9 mouse cellular contexts compared by ENCODE assay signal in the genomic region with DNA sequence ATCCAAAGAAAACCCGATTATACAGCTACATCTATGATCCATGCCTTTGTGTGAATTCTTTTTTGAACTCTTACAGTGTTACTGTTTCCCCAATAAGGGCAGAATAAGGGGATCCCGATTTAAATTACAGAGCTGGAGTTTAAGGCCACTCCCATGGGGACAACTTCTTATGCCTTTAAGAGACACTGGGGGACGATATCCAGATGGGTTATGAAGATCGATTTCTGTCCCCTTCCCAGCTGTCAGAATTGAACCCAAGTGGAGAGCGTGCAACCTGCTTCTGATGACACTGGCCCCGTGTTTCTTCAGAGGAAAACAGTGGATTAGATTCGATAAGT. TPM values are rescaled to one million over a fixed set of nuclear protein-coding genes. Genes with fewer than 3 reads are reported as not detected.
DNase-seq lines count a peak whose midpoint lies in the region; ATAC-seq and TF ChIP-seq lines count a peak whose summit lies in the region.
"Had no signal": no experiment of that assay in that cellular context is flagged by ENCODE, and none has a peak within 500 bp of the region (broad histone marks: within the 10 kb centered on the region; RNA-seq: fewer than 3 reads in every experiment).

No protein-coding gene starts in this region.

- peak overlapping the region; percentile 81 for H3K4me2 ChIP-seq in heart, embryonic 12.5 days

- no peaks in the 10 kb centered on the region for H3K36me3 ChIP-seq in heart, embryonic 12.5 days
- no peaks in the 10 kb centered on the region for H3K36me3 ChIP-seq in G1E (replicated peaks)
- H3K36me3 ChIP-seq in hindbrain, embryonic 10.5 days: no peaks in the 10 kb centered on the region

- H3K4me1 ChIP-seq in heart, embryonic 12.5 days (replicated peaks): peaks cover 12% of the 10 kb centered on the region
- H3K4me1 ChIP-seq in G1E (ENCODE audit: insufficient read depth, low read depth, low read length): peaks cover 35% of the 10 kb centered on the region
- peaks cover 8% of the 10 kb centered on the region for H3K4me1 ChIP-seq in hindbrain, embryonic 10.5 days (replicated peaks)

- H3K4me3 ChIP-seq in heart, embryonic 12.5 days: peak overlapping the region; percentile 78
- H3K4me3 ChIP-seq in G1E (ENCODE audit: low read depth, low read length): peak overlapping the region; percentile 83
- peak overlapping the region; percentile 64 for H3K4me3 ChIP-seq in hindbrain, embryonic 10.5 days

- no peak overlapping the region for H3K27ac ChIP-seq in heart, embryonic 12.5 days (ENCODE audit: poor library complexity, severe bottlenecking)
- peak overlapping the region; percentile 89 for H3K27ac ChIP-seq in hindbrain, embryonic 10.5 days

- DNase-seq in heart, adult 8-10 months (ENCODE audit: low spot score): no peak
- DNase-seq in G1E (ENCODE audit: low spot score): no peak
- DNase-seq in hindbrain, embryonic 10.5 days (ENCODE audit: low spot score): no peak
- DNase-seq in left cerebral cortex, adult 9 months (ENCODE audit: low spot score in 2 of 2): no peak
- DNase-seq in spleen, postnatal 14 days (ENCODE audit: low spot score in 2 of 2): no peak

- H3K9ac ChIP-seq in heart, embryonic 12.5 days: peak overlapping the region; percentile 67

- no peaks in the 10 kb centered on the region for H3K9me3 ChIP-seq in heart, embryonic 12.5 days (replicated peaks)
- H3K9me3 ChIP-seq in G1E (replicated peaks): no peaks in the 10 kb centered on the region
- no peaks in the 10 kb centered on the region for H3K9me3 ChIP-seq in hindbrain, embryonic 10.5 days

- H3K27me3 ChIP-seq in heart, embryonic 12.5 days (replicated peaks): no peaks in the 10 kb centered on the region
- no peaks in the 10 kb centered on the region for H3K27me3 ChIP-seq in G1E (ENCODE audit: insufficient read depth, low read length)
- no peaks in the 10 kb centered on the region for H3K27me3 ChIP-seq in hindbrain, embryonic 10.5 days (ENCODE audit: insufficient read depth, poor library complexity, severe bottlenecking)

- TF ChIP-seq CTCF in G1E (IDR thresholded peaks at IDR 0.05; ENCODE audit: low read depth, low read length): no peak

- no peak for ATAC-seq in heart, embryonic 12.5 days (ENCODE audit: insufficient number of reproducible peaks, low FRiP score)
- ATAC-seq in G1E (ENCODE audit: extremely low read depth, insufficient number of reproducible peaks, low FRiP score, poor library complexity, severe bottlenecking): 0 out of 2 replicates have a peak, but pooled peaks have one; percentile 4
- ATAC-seq in megakaryocyte progenitor cell, adult 5-6 weeks (replicated peaks; ENCODE audit: poor library complexity): peak; percentile 7; the same call in 1 of the 2 replicates
- no peak for ATAC-seq in cerebellum, adult (ENCODE audit: insufficient number of reproducible peaks, low FRiP score, low TSS enrichment)

- WGBS in heart, embryonic 12.5 days: 22% methylated on average over 7 of the region's 7 CpGs
- 26% methylated on average over 7 of the region's 7 CpGs for WGBS in hindbrain, embryonic 10.5 days

RNA-seq across cellular contexts. Expression of gene Slc9a6, which starts 0.3 kb away (rescaled TPM):
- polyA plus RNA-seq in heart, embryonic 12.5 days (2016; fragmentation: Nextera tagmentation; extraction: Ambion mirVana): 8.0 and 9.2 TPM in 2 replicates
- total RNA-seq in heart, adult 8-10 months (2022): 10 to 100 TPM; 23.4 to 28.6 (median 26.0) TPM
- 13.9 and 15.0 TPM in 2 replicates for total RNA-seq in G1E (2014; fragmentation: Nextera tagmentation)
- 9.0 and 10.5 TPM in 2 replicates for total RNA-seq in G1E (2017)
- 11.0 and 15.7 TPM in 2 replicates for polyA plus RNA-seq in G1E (2012)
- 13.3 and 15.6 TPM in 2 replicates for polyA plus RNA-seq in hindbrain, embryonic 10.5 days (2016; fragmentation: Nextera tagmentation; extraction: Ambion mirVana)
- total RNA-seq in megakaryocyte progenitor cell, adult 5-6 weeks (2015): 8.8 and 9.5 TPM in 2 replicates
- 6.2 and 7.0 TPM in 2 replicates for total RNA-seq in megakaryocyte progenitor cell, adult 5-6 weeks (2017)

RNA-seq across cellular contexts. Expression of gene Mmgt1, which starts 11.4 kb away (rescaled TPM):
- polyA plus RNA-seq in heart, embryonic 12.5 days (2016; fragmentation: Nextera tagmentation; extraction: Ambion mirVana): 30.5 and 30.9 TPM in 2 replicates
- 10 to 100 TPM; 28.5 to 33.9 (median 30.6) TPM for total RNA-seq in heart, adult 8-10 months (2022)
- total RNA-seq in G1E (2014; fragmentation: Nextera tagmentation) (24.4 and 26.4 TPM in 2 replicates), G1E (2017) (18.9 and 20.7 TPM in 2 replicates)
- polyA plus RNA-seq in G1E (2012): 0.36 and 0.78 TPM in 2 replicates
- 38.9 and 39.6 TPM in 2 replicates for polyA plus RNA-seq in hindbrain, embryonic 10.5 days (2016; fragmentation: Nextera tagmentation; extraction: Ambion mirVana)
- 27.2 and 27.8 TPM in 2 replicates for total RNA-seq in megakaryocyte progenitor cell, adult 5-6 weeks (2015)
- total RNA-seq in megakaryocyte progenitor cell, adult 5-6 weeks (2017): 24.0 and 24.4 TPM in 2 replicates

RNA-seq across cellular contexts. Expression of gene Gm648, which starts 59.8 kb away (rescaled TPM):
- polyA plus RNA-seq in heart, embryonic 12.5 days (2016; fragmentation: Nextera tagmentation; extraction: Ambion mirVana): not detected in 2 replicates
- not detected for total RNA-seq in heart, adult 8-10 months (2022)
- total RNA-seq in G1E (2014; fragmentation: Nextera tagmentation): not detected in 2 replicates
- total RNA-seq in G1E (2017): not detected in 2 replicates
- polyA plus RNA-seq in G1E (2012): not detected in 2 replicates
- not detected in 2 replicates for polyA plus RNA-seq in hindbrain, embryonic 10.5 days (2016; fragmentation: Nextera tagmentation; extraction: Ambion mirVana)
- not detected in 2 replicates for total RNA-seq in megakaryocyte progenitor cell, adult 5-6 weeks (2015)
- total RNA-seq in megakaryocyte progenitor cell, adult 5-6 weeks (2017): not detected in 2 replicates
- polyA plus RNA-seq: large intestine, adult 2 months had no signal

Comparison
In these comparisons a context has a peak if more than half of its experiments do, and no peak if none do; other contexts are left out.
1. ATAC-seq: peak in G1E (single experiment) and megakaryocyte progenitor cell, adult 5-6 weeks (single experiment); none in heart, embryonic 12.5 days (single experiment) and cerebellum, adult (single experiment).
2. Peak in every context shown above with its lines, with median percentiles within 50 percentile points of each other: H3K4me3 ChIP-seq.